In genomic region chr2:136108124-136109037, GRCm38 (mm10) we compare ENCODE assay signal across 11 mouse cellular contexts. TPM values are rescaled to one million over a fixed set of nuclear protein-coding genes. Genes with fewer than 3 reads are reported as not detected.
A peak's percentile ranks its signal among the peaks of the same experiment; 100 is the strongest.
DNase-seq lines count a peak whose midpoint lies in the region.
"Had no signal": no experiment of that assay in that cellular context is flagged by ENCODE, and none has a peak within 500 bp of the region (broad histone marks: within the 10 kb centered on the region; RNA-seq: fewer than 3 reads in every experiment).

No protein-coding gene starts in this region.

- intact Hi-C loops in heart, postnatal 10 days (cut with DNase I), result no loop called here
- intact Hi-C loops in gastrocnemius, postnatal 14 days (cut with DNase I; ENCODE audit: low total_unique reads), result no loop called here

- DNase-seq in kidney, postnatal 4 days, result peak; percentile 13 to 33
- DNase-seq in kidney, adult 8-10 months, result no peak
- DNase-seq in embryo, embryonic 9.5 days (ENCODE audit: extremely low spot score), result peak; percentile 49
- DNase-seq in layer of hippocampus, postnatal 10 days (ENCODE audit: low spot score in 2 of 2), result peak; percentile 22 to 38
- DNase-seq in retina, postnatal 1 day, result peak; percentile 71
- no peak for DNase-seq in heart, postnatal 10 days
- no peak for DNase-seq in gastrocnemius, postnatal 14 days
- no peak for DNase-seq in adrenal gland, postnatal 36 days
- DNase-seq: kidney, postnatal 36 days had no signal

RNA-seq across cellular contexts. Expression of gene Lamp5, which starts 56.3 kb away (rescaled TPM):
- total RNA-seq in layer of hippocampus, postnatal 10 days (2021), result 10 to 100 TPM; 15.2 to 19.0 TPM
- not detected for total RNA-seq in heart, postnatal 10 days (2021)
- total RNA-seq in gastrocnemius, postnatal 14 days (2021), result not detected
- total RNA-seq in adrenal gland, postnatal 36 days (2021), result not detected
- total RNA-seq: common myeloid progenitor, adult 5-6 weeks; megakaryocyte, adult 5-6 weeks had no signal

Comparison
In these comparisons a context has a peak if more than half of its experiments do, and no peak if none do; other contexts are left out.
1. DNase-seq: peak in kidney, postnatal 4 days (2 of 2), embryo, embryonic 9.5 days (single experiment), layer of hippocampus, postnatal 10 days (2 of 2) and retina, postnatal 1 day (single experiment); none in kidney, adult 8-10 months (0 of 2), heart, postnatal 10 days (0 of 2), gastrocnemius, postnatal 14 days (single experiment) and adrenal gland, postnatal 36 days (0 of 2).
2. RNA of gene Lamp5, which starts 56.3 kb away (total RNA-seq): 15.2 to 19.0 TPM in layer of hippocampus, postnatal 10 days; not detected in gastrocnemius, postnatal 14 days, not detected in heart, postnatal 10 days and not detected in adrenal gland, postnatal 36 days; every median in the first group is over 10 times any median in the second.